Mouse (Mus musculus) hematopoietic stem cell, adult 5-6 weeks (primary cell): Measurements from ENCODE around the gene Smarce1. TPM values are rescaled to one million over a fixed set of nuclear protein-coding genes. Genes with fewer than 3 reads are reported as not detected.
"Not testable (repeated sequence)": the region's sequence is repeated elsewhere in the genome, so short reads cannot be mapped to it uniquely, and the experiment has no call there.

Source experiments
- ATAC-seq, 2 experiments: fragments of 125-278 bp in 1 of 2; replicated peaks in 1 of 2; 2 replicates each; pipeline ENCODE4 v1.8.0; 2016 to 2017; ENCODE audit warnings: inconsistent platforms in 2 of 2, mild to moderate bottlenecking in 2 of 2, moderate number of reproducible peaks in 2 of 2, low read depth in 1 of 2, moderate TSS enrichment in 1 of 2; ENCODE audit not compliant: low FRiP score in 2 of 2, poor library complexity in 2 of 2, severe bottlenecking in 2 of 2, insufficient read depth in 1 of 2, low TSS enrichment in 1 of 2
- total RNA-seq: library from RNA; stranded (forward); fragments of 172-1452, 232-1000 nt; gene quantifications from 2 replicates; pipeline ENCODE4 v1.2.3, GENCODE M21; 2017

The Smarce1 gene
- 298 and 368 TPM in 2 replicates for total RNA-seq

DNA sequence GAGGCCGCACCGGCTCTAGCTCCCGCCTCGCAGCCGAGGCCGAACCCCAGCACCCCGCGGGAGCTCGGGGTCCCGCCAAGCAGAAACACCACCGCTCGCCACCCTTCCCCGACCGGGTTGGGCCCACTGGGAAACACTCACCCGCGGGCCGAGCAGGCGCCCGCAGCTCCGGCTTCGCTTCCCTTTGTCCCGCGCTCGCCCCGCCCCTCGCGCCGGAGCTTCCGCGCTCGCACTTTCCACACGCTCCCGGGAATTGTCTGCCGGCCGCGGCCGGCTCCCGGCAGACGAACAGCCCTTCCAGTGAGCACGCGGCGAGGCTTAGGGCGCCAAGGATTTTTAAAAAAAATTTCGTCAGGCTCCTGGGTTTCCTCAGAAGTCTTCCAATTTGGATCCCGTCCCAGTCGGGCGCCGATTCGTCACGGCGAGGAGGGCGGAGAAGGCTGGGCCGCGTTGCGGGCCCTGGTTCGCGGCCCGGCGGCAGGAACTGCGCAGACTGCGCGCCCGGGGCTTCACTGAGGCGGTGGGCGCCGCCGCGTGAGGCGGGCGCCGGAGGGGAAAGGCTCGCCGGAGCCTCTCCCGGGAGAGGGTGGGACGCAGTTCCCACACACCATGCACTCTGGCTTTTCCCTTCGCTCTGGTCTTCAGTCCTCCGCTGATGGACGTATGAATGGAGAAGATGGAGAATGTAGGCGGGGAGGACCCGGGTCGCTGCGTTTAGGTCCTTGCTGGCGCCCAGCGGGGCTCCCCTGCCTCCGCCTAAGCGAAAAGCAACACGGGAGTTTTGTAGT, at the start of gene Smarce1:
Smarce1 (minus strand) TSS at position 757 of the 788 bp plus-strand sequence.
- ATAC-seq, result peak; percentile 70 to 84

DNA sequence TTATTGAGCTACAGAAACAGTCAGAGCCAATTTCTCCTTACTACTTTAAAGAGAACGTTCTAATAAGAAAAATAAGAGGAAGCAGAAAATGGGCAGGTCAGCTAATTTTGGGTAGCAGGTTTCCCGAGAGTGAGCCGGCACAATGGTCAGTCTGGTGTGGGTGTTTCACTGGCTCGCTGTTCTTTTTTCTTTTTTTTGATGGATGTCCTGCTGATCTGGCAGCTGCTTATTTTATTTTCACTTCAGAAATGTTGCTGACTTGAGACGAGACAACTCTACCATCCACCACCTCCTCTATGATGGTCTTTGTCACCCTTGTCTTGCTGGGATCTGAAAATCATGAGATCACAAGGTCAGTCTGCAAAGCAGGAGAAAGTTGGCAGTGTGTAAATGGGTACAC, 49.2 kb upstream of the Smarce1 start:
- no peak for ATAC-seq

DNA sequence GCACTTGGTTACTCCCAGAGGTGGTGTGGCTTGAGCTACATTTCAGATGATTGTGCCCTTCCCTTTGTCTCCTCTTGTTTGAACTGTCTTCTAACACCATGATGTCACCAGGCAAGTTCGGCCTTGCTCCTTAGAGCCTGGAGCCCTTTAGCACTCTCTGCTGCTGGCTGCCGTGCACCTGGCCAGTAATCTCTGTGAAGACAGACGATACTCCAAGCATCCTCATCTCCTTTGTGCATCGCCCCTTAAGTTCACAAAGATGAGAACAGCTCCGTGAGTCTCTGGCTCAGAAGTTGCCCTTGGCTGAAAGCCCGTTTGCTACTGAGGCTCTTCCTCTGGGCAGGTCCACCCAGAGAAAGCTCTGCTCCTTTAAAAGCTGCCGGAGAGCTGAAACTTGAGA, 46.0 kb upstream of the Smarce1 start:
- ATAC-seq, result no peak

DNA sequence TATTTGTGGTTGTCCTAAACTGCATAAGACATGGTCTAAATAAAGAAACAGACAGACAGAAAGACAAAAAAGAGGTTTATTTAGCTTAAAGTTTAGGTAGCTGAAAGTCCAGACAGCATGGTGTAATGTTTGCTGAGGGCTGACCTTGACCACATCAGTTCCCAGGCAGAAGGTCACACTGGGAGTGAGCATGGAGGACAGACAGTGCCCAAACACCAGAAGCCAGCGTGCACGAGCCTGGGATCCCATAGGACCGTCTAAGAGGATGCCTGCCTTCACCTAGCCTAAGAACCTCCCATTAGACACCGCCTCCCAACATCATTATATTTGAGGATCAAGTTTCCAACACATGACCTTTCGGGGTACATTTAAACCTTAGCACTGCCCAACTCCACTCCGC, 44.8 kb upstream of the Smarce1 start:
- ATAC-seq, result no peak

DNA sequence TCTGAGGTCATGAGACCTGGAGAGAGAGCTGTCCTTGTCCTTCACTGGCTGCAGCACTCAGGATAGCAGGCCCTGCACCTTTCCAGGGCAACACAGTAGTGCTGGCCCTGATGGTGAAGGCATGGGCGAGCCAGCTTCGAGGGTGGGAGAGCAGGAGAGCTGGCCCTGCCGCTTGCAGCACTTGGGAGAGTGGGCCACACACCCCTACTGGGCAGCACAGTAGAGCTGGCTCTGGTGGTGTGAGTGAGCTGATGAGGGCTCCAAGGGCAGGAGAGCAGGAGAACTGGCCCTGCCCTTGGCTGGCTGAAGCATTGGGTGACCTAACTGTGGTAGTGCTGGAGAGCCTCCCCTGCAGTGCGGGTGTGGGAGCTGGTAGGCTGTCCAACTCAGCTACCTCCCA, 41.9 kb upstream of the Smarce1 start:
- no peak for ATAC-seq

DNA sequence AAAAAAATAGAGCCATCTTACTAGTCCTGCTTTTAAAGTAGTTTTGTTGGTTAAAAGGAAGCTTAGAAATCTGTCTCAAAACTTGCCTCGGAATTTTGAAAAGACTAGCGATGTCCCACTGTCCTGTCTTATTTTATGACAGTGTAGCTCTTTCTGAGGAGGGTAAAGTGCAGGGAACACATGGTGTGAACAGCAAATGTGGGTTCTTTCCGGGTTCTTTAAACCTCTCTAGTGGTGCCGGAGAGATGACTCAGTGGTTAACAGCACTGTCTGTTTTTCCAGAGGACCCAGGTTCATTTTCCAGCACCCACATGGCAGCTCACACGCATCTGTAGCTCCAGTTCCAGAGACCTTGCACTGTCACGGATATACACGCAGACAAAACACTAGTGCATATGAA, 38.4 kb upstream of the Smarce1 start:
- no peak for ATAC-seq

DNA sequence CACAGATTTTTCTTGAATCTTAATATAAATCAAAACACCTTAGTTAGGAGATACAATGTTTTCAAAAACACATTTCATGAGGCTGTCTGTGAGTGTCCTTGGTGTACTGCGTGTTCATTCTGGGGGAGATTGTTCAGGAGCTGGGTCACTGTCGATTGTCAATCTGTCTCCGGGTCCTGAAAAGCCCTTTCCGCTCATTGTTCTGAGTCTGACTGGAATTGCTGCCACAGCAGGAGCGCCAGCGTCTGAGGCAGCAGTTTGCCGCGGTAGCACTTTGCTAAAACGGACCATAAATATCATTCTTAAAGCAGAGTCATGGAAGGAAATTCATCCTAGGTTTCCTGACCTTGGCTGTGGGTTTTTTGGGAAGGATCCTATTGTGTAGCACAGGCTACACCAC, 35.0 kb upstream of the Smarce1 start:
- no peak for ATAC-seq

DNA sequence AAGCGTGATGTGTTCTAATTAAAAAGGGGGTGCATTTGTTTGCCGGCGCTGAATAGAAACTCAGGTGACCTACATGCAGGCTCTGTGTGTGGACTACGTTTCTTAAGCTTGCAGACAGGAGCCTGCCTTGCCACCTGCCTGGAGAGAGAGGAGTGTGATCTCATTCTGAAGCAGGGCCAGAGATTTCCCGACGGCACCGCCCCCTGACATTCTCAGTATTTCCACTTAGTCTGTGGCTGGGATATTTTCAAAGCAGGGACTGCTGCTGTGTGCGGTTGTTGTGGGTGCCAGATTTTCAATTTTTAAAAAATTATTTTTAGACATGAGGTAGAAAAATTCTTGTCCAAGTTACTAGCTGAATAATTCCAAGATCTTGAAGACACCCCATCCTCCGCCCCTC, 34.4 kb upstream of the Smarce1 start:
- no peak for ATAC-seq

DNA sequence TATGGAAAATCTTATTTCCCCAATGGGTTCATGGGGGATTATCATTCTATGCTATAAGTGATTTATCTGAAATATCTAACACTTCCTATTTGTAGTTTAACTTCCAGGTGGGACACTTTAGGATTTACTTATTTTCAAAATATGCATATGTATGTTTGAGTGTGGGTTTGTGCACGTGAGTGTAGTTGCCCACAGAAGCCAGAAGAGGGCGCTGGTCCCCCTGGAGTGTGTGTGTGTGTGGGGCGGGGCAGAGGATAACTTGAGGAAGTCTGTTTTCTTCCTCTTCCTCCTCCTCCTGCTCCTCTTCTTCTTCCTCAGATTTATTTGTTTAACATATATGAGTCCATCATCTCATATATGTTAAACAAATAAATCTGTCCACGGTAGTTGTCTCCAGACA, 25.4 kb upstream of the Smarce1 start:
- no peak for ATAC-seq

DNA sequence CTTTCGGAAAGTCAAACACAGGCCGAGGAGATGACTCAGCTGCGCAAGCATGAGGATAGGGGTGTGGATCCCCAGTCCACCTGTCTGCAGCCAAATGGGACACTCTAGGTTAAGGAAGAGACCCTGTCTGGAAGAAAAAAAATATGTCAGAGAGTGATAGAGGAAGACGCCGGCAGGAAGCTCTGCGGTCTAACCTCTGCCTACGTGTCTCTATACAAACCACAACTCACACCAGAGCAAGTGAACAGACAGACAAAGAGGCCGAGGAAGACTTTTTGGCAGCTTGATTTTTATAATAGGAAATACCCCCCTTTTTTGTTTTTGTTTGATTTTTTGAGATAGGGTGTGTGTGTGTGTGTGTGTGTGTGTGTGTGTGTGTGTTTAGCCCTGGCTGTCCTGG, 24.5 kb upstream of the Smarce1 start:
- no peak for ATAC-seq

DNA sequence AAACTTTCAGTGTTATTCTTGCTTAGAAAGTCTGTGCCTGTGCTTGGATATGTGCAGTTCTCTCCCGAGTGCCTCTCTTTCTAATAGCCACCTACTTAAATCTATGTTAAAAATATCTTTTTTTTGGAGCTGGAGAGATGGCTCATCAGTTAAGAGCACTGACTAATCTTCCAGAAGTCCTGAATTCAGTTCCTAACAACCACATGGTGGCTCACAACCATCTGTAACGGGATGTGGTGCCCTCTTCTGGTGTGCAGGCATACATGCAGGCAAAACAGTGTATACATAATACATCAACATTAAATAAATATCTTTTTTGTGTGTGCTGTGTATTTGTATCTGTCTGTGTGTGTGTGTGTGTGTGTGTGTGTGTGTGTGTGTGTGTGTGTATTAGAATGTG, 23.1 kb upstream of the Smarce1 start:
- no peak for ATAC-seq

DNA sequence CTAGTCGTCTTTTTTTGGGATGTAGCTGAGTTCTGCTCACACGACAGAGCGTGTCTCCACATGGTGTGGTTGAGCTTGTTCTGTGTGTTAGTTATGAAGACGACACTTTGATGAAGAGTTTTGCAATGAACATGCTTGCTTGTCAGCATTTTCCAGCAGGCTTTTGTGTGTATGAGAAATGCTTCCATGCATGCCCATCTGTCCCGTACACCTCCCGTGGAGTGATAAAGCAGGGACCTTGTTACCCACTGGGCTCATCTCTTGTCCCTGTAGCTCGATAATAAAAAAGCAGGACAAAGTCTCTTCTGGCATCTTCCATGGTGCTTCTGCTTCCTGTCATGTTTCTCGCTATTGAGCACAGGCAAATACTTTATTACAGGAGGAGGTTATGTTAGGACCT, 21.9 kb upstream of the Smarce1 start:
- no peak for ATAC-seq

DNA sequence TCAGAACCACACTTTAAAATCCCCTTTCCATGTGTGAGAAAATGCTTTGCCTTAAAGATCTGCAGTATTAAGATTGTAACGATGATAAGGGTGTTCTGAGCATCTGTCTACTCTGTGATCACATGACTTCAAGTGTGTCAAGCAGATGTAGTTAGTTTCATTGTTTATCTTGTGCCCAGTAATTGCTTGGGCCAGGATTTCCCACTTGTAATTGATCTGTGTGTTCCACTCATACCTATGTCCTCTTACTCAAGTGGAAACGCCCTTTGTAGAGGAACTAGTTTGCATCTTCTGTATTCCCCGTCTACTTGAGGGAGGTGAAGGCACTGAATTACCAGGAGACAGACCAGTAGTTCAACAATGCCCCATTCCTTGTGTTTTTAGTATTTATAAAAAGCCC, 19.8 kb upstream of the Smarce1 start:
- ATAC-seq, result no peak

DNA sequence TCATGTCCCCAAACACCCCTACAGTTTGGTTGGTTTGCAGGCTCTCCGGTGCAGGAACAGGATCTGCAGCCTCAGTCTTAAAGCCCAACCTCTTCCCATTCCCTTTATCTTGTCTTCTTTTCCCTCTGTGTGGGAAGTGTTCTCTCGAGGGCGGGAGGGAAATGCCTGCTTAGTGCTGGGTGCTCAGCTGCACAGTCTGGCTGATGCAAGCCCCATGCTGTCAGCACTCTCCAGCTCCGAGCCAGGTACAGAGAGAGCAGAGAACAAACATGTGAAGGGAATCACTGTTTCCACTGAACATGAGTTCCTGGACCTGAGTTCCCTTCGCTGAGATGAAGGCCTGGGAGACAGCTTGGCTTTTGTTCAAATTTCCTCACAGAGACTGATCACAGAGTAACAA, 19.4 kb upstream of the Smarce1 start:
- ATAC-seq, result no peak

DNA sequence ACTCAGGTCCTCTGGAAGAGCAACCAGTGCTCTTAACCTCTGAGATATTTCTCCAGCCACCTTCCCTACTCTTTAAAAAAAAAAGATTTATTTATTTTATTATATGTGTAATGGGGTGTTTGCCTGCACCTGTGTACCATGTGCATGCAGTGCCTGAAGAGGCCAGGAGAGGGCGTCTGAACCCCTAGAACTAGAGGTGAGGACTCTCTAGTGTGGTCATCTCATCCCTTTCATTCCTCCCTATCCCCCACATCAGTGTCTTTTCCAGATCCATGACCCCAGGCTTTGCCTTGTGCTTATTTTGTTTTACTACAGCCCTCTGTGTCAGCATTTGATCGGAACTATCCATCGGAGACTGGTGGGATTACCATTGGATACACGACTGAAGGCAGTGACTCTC, 18.3 kb upstream of the Smarce1 start:
- ATAC-seq, result no peak

DNA sequence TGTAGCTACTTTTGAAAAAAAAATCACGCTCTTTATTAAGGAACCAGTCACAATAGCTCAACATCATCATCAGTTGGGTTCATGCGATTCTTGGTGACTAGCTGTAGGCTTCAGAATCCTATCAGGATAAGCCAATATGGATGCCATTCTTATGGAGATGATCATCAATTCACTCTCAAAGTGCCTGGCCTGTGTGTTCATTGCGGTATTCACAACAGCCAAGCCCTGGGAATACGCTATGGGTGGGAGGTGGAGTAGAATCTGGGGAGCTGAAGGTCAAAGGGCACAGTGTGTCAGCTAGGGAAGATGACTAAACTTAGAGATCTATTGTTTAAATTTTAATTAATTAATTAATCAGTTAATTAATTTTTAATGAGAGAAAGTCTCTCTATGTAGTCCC, 17.1 kb upstream of the Smarce1 start:
- no peak for ATAC-seq

DNA sequence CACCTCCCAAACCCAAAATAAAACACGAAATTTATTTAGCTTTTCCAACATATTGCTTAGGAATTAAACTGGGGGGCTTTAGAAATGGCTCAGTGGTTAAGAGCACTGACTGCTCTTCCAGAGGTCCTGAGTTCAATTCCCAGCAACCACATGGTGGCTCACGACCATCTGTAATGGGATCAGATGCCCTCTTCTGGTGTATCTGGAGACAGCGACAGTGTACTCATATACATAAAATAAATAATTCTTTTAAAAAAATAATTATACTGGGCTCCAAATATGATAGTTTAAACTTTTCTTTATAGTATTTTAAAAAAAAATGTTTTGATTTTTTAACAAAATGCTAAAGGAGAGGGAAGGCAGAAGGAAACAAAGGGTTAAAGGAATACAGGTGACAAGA, 13.7 kb upstream of the Smarce1 start:
- ATAC-seq, result not testable (repeated sequence)

DNA sequence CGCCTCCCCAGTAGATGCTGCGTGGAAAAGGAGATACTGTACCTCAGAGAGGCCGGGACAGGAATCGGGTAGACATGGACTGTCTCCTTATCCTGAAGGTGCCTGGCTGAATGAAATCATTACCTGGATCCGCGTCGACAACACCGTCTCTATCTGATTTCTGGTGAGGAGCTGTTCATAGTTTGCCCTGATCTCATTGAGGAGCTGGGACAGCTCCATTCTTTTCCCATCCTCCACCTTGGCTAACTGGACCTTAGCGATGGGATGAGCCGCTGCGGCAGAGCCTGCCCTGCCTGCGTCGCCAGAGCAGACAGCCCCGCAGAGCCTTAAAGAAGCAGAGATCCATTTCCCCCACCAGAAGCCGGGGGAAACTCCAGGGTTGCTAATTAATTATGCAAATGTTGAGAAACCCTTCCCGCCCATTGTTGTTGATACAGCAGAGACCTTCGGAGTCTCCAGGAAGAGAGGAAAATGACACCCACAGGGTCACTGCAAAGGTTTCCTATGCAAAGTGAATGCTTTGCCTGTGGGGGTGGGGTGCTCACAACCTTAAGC, 13.1 kb upstream of the Smarce1 start, which contains the start of gene Krt222:
Krt222 (minus strand) TSS at position 266 of the 555 bp plus-strand sequence.
- ATAC-seq, result 0 out of 4 replicates have a peak, but pooled peaks of 1 of the 2 experiments have one; percentile 17

DNA sequence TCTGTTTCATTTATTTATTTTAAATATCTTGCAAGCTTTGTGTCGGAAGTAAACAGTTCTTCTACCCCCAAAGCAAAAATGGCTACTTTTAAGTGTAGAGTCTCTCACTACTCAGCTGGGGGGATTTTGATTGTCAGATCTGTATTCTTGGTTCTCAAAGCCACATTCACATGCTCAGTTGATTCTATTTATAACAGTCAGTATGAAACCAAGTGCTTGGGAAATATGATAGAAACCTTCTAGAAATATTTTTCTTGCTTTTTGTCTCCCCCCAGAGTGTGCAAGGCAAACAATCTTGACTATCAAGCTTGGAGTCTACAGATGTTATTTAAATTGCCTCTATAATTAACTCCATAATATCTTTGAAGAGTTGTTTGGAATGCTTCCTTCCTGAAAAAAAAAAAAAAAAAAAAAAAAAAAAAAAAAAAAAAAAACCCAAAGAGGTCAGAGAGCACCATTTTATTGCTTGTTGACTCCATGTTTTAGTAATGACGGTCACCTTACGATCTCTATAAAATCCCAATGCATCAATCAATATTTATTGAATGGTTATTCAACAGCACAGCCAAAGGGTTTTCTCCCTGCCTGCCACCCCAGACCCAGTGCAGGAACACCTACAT, 12.5 kb upstream of the Smarce1 start:
- ATAC-seq, result no peak
